Mouse (Mus musculus) neural tube, embryonic 14.5 days (tissue): ENCODE data around the gene St3gal3. TPM values are rescaled to one million over a fixed set of nuclear protein-coding genes. Genes with fewer than 3 reads are reported as not detected.

ENCODE experiments used
- ATAC-seq: fragments of 200-750 bp; cut with Nextera tagmentation; 2 replicates; pipeline ENCODE4 v1.8.0; 2017; ENCODE audit warnings: low read depth, mild to moderate bottlenecking, moderate TSS enrichment, moderate library complexity
- H3K27ac ChIP-seq: fragments of 300-500 bp; sonication (generic); 2 replicates; pipeline ENCODE4 v1.5.1; 2014; ENCODE audit warnings: low read depth, mild to moderate bottlenecking, control low read depth, low read length, moderate library complexity, mixed read lengths
- H3K27me3 ChIP-seq: fragments of 300-500 bp; sonication (generic); 2 replicates; pipeline ENCODE4 v1.6.1; 2014; ENCODE audit warnings: low read length; ENCODE audit not compliant: control insufficient read depth, insufficient read depth
- H3K36me3 ChIP-seq: fragments of 300-500 bp; sonication (generic); 2 replicates; pipeline ENCODE4 v1.6.1; 2014; ENCODE audit warnings: low read length, mixed read lengths; ENCODE audit not compliant: control insufficient read depth, insufficient read depth
- H3K4me1 ChIP-seq: fragments of 300-500 bp; sonication (generic); 2 replicates; pipeline ENCODE4 v1.6.1; 2014; ENCODE audit warnings: low read length; ENCODE audit not compliant: control insufficient read depth, insufficient read depth
- H3K4me2 ChIP-seq: fragments of 300-500 bp; sonication (generic); 2 replicates; pipeline ENCODE4 v1.6.1; 2014; ENCODE audit warnings: mild to moderate bottlenecking, low read depth, low read length, control low read depth
- H3K4me3 ChIP-seq: fragments of 300-500 bp; sonication (generic); 2 replicates; pipeline ENCODE4 v1.5.1; 2014; ENCODE audit warnings: low read depth, low read length, control low read depth, mixed read lengths
- H3K9ac ChIP-seq: fragments of 300-500 bp; sonication (generic); replicated peaks from 2 replicates; pipeline ENCODE4 v1.6.1; 2014; ENCODE audit warnings: low read depth, mild to moderate bottlenecking, control low read depth, low read length, mixed read lengths
- H3K9me3 ChIP-seq: fragments of 300-500 bp; sonication (generic); 2 replicates; pipeline ENCODE4 v1.6.1; 2016; ENCODE audit warnings: low read length; ENCODE audit not compliant: control insufficient read depth
- WGBS: fragments of 180-500 bp; shearing (Covaris S2); extraction: QIAGEN DNeasy Blood & Tissue Kit; methylation state at CpG from one replicate; pipeline ENCODE4 v1.1.7; 2014; 5-methylcytosine and 5-hydroxymethylcytosine counted together
- polyA plus RNA-seq: library from polyadenylated mRNA; unstranded; fragments of >200 nt; fragmentation: Nextera tagmentation; extraction: Ambion mirVana; gene quantifications from 2 replicates; pipeline ENCODE4 v1.2.1, GENCODE M21; 2014

The St3gal3 gene
- polyA plus RNA-seq, 1 experiment from 2014 or later, result 10.6 TPM

- ATAC-seq, result no peak
- H3K4me2 ChIP-seq, result no peak overlapping the region
- H3K27ac ChIP-seq, result no peak overlapping the region
- no peak overlapping the region for H3K4me3 ChIP-seq
- no peaks in the 10 kb centered on the region for H3K36me3 ChIP-seq
- 63% methylated on average over 2 of the region's 2 CpGs for WGBS
- no peaks in the 10 kb centered on the region for H3K4me1 ChIP-seq
- no peaks in the 10 kb centered on the region for H3K9me3 ChIP-seq
- no peaks in the 10 kb centered on the region for H3K27me3 ChIP-seq
- no peak overlapping the region for H3K9ac ChIP-seq
These were observed 77.6 kb downstream of the St3gal3 start for GRCm38 (mm10) chr4:118057076-118057475.

- Histone ChIP-seq H3K9me3 (no peaks in the 10 kb centered on the region), H3K4me2 (no peak overlapping the region), H3K36me3 (no peaks in the 10 kb centered on the region), H3K4me3 (no peak overlapping the region), H3K9ac (no peak overlapping the region), H3K4me1 (no peaks in the 10 kb centered on the region), H3K27ac (no peak overlapping the region), H3K27me3 (no peaks in the 10 kb centered on the region)
- WGBS, result 76% methylated on average over 8 of the region's 8 CpGs
- no peak for ATAC-seq
These were observed 80.1 kb downstream of the St3gal3 start for GRCm38 (mm10) chr4:118054615-118055014.

GRCm38 (mm10) chr4:118053904-118054303 lies 80.8 kb downstream of the St3gal3 start:
- no peak overlapping the region for H3K9ac ChIP-seq
- ATAC-seq, result no peak
- no peak overlapping the region for H3K4me2 ChIP-seq
- H3K9me3 ChIP-seq, result no peaks in the 10 kb centered on the region
- H3K27me3 ChIP-seq, result no peaks in the 10 kb centered on the region
- no peaks in the 10 kb centered on the region for H3K36me3 ChIP-seq
- H3K4me3 ChIP-seq, result no peak overlapping the region
- no peak overlapping the region for H3K27ac ChIP-seq
- WGBS, result 86% methylated on average over 6 of the region's 6 CpGs
- H3K4me1 ChIP-seq, result no peaks in the 10 kb centered on the region

GRCm38 (mm10) chr4:118049606-118050302 lies 85.0 kb downstream of the St3gal3 start:
- WGBS, result 79% methylated on average over 12 of the region's 12 CpGs
- no peak overlapping the region for H3K27ac ChIP-seq
- H3K9ac ChIP-seq, result no peak overlapping the region
- H3K27me3 ChIP-seq, result no peaks in the 10 kb centered on the region
- no peaks in the 10 kb centered on the region for H3K4me1 ChIP-seq
- H3K4me3 ChIP-seq, result no peak overlapping the region
- no peak overlapping the region for H3K4me2 ChIP-seq
- no peaks in the 10 kb centered on the region for H3K9me3 ChIP-seq
- H3K36me3 ChIP-seq, result no peaks in the 10 kb centered on the region
- ATAC-seq, result no peak

- no peak overlapping the region for H3K4me3 ChIP-seq
- H3K9ac ChIP-seq, result no peak overlapping the region
- H3K9me3 ChIP-seq, result no peaks in the 10 kb centered on the region
- no peaks in the 10 kb centered on the region for H3K36me3 ChIP-seq
- 59% methylated on average over 9 of the region's 9 CpGs for WGBS
- no peak for ATAC-seq
- no peaks in the 10 kb centered on the region for H3K27me3 ChIP-seq
- peaks cover 7% of the 10 kb centered on the region; the same call in 1 of the 2 replicates for H3K4me1 ChIP-seq
- no peak overlapping the region for H3K27ac ChIP-seq
- H3K4me2 ChIP-seq, result no peak overlapping the region
These were observed 90.2 kb downstream of the St3gal3 start for GRCm38 (mm10) chr4:118044510-118044909.

GRCm38 (mm10) chr4:118043331-118044002 lies 91.2 kb downstream of the St3gal3 start:
- Histone ChIP-seq H3K27me3 (no peaks in the 10 kb centered on the region), H3K9me3 (no peaks in the 10 kb centered on the region), H3K9ac (no peak overlapping the region), H3K4me1 (peaks cover 7% of the 10 kb centered on the region; the same call in 1 of the 2 replicates), H3K4me3 (no peak overlapping the region), H3K27ac (no peak overlapping the region), H3K36me3 (no peaks in the 10 kb centered on the region), H3K4me2 (no peak overlapping the region)
- ATAC-seq, result no peak
- 89% methylated on average over 8 of the region's 8 CpGs for WGBS

GRCm38 (mm10) chr4:118042671-118043320 lies 91.9 kb downstream of the St3gal3 start:
- WGBS, result 83% methylated on average over 7 of the region's 7 CpGs
- Histone ChIP-seq H3K27ac (no peak overlapping the region), H3K4me3 (no peak overlapping the region), H3K4me1 (peaks cover 7% of the 10 kb centered on the region; the same call in 1 of the 2 replicates), H3K9me3 (no peaks in the 10 kb centered on the region), H3K9ac (no peak overlapping the region), H3K27me3 (no peaks in the 10 kb centered on the region), H3K36me3 (no peaks in the 10 kb centered on the region), H3K4me2 (no peak overlapping the region)
- no peak for ATAC-seq

GRCm38 (mm10) chr4:118041145-118041544 lies 93.6 kb downstream of the St3gal3 start:
- WGBS, result 6% methylated on average over 9 of the region's 9 CpGs
- Histone ChIP-seq H3K4me2 (no peak overlapping the region), H3K27me3 (no peaks in the 10 kb centered on the region), H3K4me3 (no peak overlapping the region), H3K4me1 (peaks cover 11% of the 10 kb centered on the region; the same call in 1 of the 2 replicates), H3K27ac (no peak overlapping the region), H3K9me3 (no peaks in the 10 kb centered on the region), H3K9ac (no peak overlapping the region), H3K36me3 (no peaks in the 10 kb centered on the region)
- ATAC-seq, result no peak

GRCm38 (mm10) chr4:118040650-118041049 lies 94.1 kb downstream of the St3gal3 start:
- no peak overlapping the region for H3K4me2 ChIP-seq
- no peaks in the 10 kb centered on the region for H3K36me3 ChIP-seq
- no peaks in the 10 kb centered on the region for H3K27me3 ChIP-seq

More at GRCm38 (mm10) chr4:118040650-118041049, 94.1 kb downstream of the St3gal3 start:
- H3K9ac ChIP-seq, result no peak overlapping the region
- H3K9me3 ChIP-seq, result no peaks in the 10 kb centered on the region
- H3K27ac ChIP-seq, result no peak overlapping the region
- H3K4me3 ChIP-seq, result no peak overlapping the region
- H3K4me1 ChIP-seq, result peaks cover 11% of the 10 kb centered on the region; the same call in 1 of the 2 replicates
- WGBS, result 16% methylated on average over 4 of the region's 4 CpGs
- ATAC-seq, result no peak
